Mouse (Mus musculus) activated CD4-positive, CD25-positive, alpha-beta regulatory T cell, adult 4 months (primary cell): ENCODE measurements around the gene Prickle2. TPM values are rescaled to one million over a fixed set of nuclear protein-coding genes. Genes with fewer than 3 reads are reported as not detected.

ENCODE experiments used
- ATAC-seq: one replicate; pipeline ENCODE4 v1.8.0; 2017
- polyA plus RNA-seq, 2 experiments: library from polyadenylated mRNA; unstranded; fragments of 100-300 nt; shearing (Covaris generic); gene quantifications; one replicate each; pipeline ENCODE4 v1.2.1; 2017

The Prickle2 gene
- polyA plus RNA-seq, 2 experiments from 2014 or later = 0.17 TPM; not detected in 1

DNA sequence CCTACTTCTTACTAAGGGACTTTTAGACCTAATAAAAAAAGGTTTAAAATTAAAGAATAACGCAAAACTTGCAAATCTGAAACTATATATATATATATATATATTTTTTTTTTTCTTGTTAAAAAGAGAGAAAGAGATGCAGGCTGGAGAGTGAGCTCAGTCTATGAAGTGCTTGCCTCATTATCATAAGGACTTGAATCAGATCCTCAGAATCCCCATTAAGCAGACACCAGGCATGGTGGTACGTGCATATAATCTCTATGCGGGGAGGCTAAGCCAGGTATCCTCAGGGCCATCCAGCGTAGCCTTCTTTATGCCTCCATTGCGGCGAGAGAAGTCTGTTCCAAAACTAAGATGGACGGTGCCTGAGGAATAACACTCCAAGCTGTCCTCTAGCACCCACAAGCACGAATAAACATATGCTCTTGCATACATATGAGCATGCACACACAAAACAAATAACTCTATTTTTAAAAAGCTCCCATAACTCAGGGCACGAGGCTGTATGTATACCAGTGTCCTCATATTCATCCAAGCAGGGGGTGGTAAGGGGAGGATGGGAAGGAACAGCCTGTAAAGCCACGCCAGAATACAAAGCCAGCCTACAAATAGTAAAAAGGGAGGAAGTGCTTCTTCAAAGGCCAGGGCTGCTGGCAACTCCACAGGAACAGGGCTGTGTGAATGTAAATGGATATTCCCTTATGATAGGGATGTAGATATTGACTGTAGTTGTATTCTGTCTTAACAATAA is 358.5 kb downstream of the Prickle2 start:
- no peak for ATAC-seq

DNA sequence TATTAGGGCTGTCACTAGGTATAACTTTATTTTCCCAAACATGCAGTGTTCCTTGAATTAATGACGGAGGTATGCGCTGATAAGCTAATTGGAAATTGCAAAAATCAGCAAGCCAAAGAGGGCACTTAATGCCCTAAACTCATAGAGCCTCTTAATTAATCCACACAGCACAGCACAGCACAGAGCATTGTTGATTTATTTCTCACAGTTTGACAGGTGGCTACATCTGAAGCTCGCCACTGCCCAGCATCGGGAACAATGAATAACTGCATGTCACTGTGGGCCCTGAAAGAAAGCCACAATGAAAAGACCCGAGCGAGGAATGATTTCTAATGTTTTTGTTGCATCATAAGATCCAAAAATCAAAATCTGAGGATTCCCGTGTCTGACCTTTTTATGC is 359.2 kb downstream of the Prickle2 start:
- ATAC-seq = no peak

DNA sequence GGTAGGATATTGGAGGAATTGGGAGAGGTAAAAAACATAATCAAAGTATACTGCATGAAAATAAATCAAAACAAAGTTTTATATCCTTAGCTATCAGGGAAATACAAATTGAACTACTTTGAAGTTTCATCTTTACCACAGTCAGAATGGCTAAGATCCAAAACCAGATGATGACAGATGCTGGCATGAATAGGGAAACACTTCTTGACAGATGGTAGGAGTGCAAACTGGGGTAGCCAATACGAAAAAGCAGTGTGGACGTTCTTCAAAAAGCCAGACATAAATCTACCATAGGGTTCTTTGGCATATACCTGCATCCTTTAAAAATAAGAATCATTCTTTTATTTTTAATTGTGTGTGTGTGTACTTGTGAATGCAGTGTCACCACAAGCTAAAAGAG is 360.8 kb downstream of the Prickle2 start:
- no peak for ATAC-seq

DNA sequence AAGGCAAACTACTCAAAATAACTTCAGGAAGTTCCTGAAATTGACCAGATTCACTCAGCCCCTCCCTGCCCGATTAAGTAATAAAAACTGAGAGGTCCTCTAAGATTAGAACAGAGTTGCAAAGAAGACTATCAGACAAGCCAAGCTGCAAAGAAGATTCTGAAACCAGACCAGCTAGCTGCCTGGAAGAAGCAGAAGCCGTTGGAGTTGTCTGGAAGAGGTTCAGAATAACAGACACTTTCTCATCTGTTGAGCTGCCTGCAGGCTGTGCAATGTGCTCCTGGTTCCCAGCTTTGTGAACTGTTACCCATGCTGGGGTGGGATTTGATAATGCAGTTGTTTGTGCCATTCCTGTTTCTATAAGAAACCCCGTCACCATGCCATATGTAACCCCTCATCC is 361.4 kb downstream of the Prickle2 start:
- ATAC-seq = no peak

Other genes starting within 250 kb of the Prickle2 start
- gene A730049H05Rik, start 110.3 kb upstream of the Prickle2 start, polyA plus RNA-seq = not detected
- not detected for gene Gm15737, start 163.2 kb upstream of the Prickle2 start, polyA plus RNA-seq
- gene Adamts9, start 237.3 kb upstream of the Prickle2 start, polyA plus RNA-seq = under 1 TPM in 1 of 2 experiments, not detected in 1; 0.24 TPM